Mouse (Mus musculus): ENCODE data around the gene Tmem88b.

DNA sequence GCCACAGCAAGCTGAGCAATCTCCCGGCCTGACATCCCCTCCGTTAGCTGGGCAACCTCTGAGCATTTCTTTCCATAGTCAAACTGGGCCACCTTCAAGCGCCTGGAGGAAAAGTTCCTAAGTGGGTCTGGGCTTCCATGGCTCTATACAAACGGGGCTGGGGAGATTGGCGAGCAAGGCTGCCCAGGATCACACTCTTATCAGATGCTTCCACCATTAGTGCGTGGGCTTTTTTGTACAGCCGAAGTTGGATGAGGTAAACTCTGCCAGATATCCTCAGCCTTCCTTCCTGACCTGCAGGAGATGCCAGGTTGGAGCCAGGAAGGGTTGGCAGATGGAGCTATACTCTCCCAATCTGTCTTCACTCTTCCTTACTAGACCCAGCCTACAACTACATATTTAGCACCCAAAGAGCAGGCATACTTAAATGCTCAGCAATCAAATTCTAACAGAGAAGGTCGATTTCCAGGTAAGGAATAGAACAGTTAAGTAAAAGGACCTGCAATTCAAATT is 39.6 kb downstream of the Tmem88b start:
- TF ChIP-seq CTCF (conservative IDR thresholded peaks at IDR 0.05; ENCODE audit: insufficient read depth, insufficient read length, low read depth, low read length) (no peak), POLR2A (IDR thresholded peaks at IDR 0.05; ENCODE audit: low read depth, low read length) (no peak)
